Mouse (Mus musculus): ENCODE data around the gene Gm3633.
"Not testable (repeated sequence)": the region's sequence is repeated elsewhere in the genome, so short reads cannot be mapped to it uniquely, and the experiment has no call there.

The Gm3633 gene

DNA sequence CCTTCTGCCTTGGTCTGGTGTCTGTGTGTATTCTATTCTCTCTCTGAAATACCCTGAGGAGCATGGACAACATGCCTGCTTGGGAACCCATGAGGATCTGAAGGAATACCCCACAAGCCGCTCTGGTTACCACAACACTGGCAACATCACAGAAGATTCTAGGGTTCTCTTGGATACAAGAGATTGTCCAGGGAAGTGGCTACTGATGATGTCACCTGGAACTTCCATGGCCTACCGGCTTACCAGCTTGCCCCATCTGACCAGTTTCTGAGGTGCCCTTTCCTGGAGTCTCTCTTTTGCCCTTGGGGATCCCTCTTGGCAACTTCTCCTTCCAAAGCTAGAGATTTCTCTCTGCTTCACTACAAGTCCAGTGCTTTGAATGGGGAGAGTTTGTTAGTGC is at the start of gene Gm3633:
Gene Gm3633, minus strand, starts transcription at position 101 of the 400 bp plus-strand sequence.
- not testable (repeated sequence) for DNase-seq

DNA sequence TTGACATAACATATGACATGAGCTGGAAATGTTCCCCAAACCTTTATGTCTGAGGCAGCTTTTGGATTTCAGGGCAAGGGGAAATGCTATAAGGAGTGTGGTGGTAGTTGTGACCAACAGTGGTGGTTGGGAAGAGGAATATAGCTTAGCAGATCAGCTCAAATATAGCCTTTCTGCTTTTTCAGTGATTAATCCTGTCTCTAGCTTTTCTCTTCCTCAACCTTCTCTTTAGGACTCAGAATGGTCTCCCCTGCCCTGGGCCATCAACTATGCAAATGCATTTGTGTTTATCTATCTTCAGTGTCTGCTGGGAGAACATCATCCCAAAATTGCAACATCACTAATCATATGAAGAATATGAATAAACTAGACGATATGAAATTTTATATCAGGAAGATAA is 13.9 kb upstream of the Gm3633 start, which contains the start of gene Gm10378:
Gene Gm10378, plus strand, starts transcription at position 301 of the 400 bp plus-strand sequence.
- DNase-seq = not testable (repeated sequence)

DNA sequence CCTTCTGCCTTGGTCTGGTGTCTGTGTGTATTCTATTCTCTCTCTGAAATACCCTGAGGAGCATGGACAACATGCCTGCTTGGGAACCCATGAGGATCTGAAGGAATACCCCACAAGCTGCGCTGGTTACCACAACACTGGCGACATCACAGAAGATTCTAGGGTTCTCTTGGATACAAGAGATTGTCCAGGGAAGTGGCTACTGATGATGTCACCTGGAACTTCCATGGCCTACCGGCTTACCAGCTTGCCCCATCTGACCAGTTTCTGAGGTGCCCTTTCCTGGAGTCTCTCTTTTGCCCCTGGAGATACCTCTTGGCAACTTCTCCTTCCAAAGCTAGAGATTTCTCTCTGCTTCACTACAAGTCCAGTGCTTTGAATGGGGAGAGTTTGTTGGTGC is 41.9 kb downstream of the Gm3633 start, which contains the start of gene Gm17124:
Gene Gm17124, minus strand, starts transcription at position 101 of the 400 bp plus-strand sequence.
- DNase-seq = not testable (repeated sequence)

Data from kidney, adult 11 months (tissue).